Mouse (Mus musculus): ENCODE measurements around the gene Skil.

The Skil gene

GRCm38 (mm10) chr3:31094531-31095178 is at the start of gene Skil:
TSS of gene Skil (plus strand) at chr3:31095058.
- DNase-seq (ENCODE audit: low read depth, low spot score), result peak; percentile 96

- no peak for DNase-seq (ENCODE audit: low read depth, low spot score)
Measured at GRCm38 (mm10) chr3:31047263-31047662, 47.6 kb upstream of the Skil start.

- DNase-seq (ENCODE audit: low read depth, low spot score), result no peak
Measured at GRCm38 (mm10) chr3:31049087-31049486, 45.8 kb upstream of the Skil start.

GRCm38 (mm10) chr3:31050375-31050774 is 44.5 kb upstream of the Skil start:
- no peak for DNase-seq (ENCODE audit: low read depth, low spot score)

DNA sequence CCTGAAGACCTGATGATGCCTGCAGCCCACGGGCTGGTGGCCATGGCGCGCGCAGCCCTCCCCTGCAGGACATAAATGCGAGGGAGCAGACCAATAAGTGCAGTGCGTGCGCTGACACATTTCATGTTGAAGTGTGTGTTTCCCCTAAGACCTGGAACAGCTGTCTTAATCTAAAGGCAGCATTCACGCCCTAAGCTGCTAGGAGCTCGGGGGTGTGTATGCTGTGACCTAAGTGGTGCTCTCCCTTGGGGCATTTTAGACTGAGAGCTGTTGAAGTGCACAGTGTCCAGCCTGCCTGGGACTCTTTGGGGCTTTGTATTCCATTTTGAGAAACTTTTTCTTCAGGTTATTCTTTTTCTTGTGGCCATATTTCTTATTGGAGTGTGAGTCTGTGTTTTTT is 43.1 kb upstream of the Skil start:
- DNase-seq (ENCODE audit: low read depth, low spot score), result no peak

DNA sequence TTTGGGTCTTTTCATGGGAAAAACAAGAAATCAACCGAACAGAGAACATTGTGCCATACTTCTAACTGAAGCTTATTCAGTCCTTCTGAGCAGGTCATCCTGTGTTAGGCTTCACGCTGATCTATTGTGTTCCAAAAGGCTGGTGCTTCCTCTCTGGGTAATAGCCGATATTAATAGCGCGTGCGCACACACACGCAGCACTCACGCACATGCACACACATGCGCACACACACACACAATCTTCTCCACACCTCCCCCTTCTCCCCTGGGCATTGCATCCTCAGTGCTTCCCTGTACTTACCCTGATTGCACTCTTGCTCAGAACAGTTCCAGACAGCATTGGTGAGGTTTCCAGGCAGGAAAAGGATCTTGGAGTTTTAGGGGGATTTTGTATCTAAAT is 41.7 kb upstream of the Skil start:
- DNase-seq (ENCODE audit: low read depth, low spot score), result no peak

GRCm38 (mm10) chr3:31054888-31055287 is 40.0 kb upstream of the Skil start:
- DNase-seq (ENCODE audit: low read depth, low spot score), result no peak

DNA sequence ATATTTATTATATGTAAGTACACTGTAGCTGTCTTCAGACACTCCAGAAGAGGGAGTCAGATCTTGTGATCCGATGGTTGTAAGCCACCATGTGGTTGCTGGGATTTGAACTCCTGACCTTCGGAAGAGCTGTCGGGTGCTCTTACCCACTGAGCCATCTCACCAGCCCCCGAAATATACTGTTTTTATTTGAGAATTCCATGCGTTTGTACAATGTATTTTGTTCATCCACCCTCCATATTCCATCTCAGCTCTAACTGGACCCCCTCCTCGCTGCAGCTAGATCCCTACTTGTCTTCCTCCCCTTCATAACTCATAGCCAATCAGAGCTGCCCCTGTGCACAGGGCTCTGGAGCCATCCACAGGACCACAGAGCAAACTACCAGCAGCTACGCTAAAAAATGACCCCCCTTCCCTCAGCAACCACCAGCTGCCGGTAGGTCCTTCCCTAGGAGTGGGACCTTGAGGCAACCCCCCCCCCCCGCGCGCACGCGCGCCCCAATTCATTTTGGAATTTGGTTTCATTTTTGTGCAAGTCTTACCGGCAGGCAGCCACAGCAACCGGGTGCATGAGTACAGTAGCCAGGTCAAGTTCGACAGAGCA is 38.7 kb upstream of the Skil start:
- peak; percentile 47 for DNase-seq (ENCODE audit: low read depth, low spot score)

DNA sequence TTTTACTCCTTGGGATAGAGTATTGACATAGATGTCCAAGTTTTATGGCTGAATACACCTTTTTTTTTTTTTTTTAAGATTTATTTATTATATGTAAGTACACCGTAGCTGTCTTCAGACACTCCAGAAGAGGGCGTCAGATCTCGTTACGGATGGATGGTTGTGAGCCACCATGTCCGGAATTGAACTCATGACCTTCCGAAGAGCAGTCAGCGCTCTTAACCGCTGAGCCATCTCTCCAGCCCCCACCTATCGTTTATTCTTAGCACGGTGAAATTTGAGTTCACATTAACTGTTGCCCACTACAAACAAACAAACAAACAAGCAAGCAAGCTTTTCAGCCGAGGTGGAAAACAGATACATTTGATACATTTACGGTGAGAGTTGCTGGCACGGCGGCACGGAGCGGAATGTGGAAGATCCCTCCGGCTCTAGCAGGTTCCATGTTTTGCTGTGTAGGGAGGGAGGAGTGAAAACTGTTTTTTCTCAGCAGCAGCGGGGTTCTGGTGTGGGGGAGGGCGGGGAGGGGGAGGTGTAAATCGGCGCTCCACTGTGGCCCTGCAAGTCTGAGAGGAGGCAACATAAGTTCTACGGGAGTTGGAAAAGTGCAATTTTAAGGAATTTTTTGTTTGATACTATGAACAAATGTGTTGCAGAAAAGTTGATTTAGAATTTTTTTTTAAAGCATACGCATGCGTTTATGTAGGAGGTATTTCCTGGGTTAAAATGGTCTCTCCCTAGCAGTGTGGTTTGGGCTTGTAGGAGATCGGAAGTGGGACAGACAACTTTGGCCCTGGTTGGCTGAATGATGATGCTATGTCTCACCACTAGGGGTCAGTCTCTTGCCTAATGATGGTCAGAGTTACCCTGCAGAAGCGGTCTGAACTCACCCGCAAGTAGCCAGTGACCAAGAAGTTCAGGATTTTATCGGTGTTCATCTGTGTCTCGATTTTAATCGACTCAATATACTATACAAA is 37.9 kb upstream of the Skil start:
- peak; percentile 92 for DNase-seq (ENCODE audit: low read depth, low spot score)

- DNase-seq (ENCODE audit: low read depth, low spot score), result no peak
Measured at GRCm38 (mm10) chr3:31060745-31061102, 34.1 kb upstream of the Skil start.

GRCm38 (mm10) chr3:31061103-31061785 is 33.6 kb upstream of the Skil start:
- no peak for DNase-seq (ENCODE audit: low read depth, low spot score)

- DNase-seq (ENCODE audit: low read depth, low spot score), result no peak
Measured at GRCm38 (mm10) chr3:31061786-31062120, 33.1 kb upstream of the Skil start.

DNA sequence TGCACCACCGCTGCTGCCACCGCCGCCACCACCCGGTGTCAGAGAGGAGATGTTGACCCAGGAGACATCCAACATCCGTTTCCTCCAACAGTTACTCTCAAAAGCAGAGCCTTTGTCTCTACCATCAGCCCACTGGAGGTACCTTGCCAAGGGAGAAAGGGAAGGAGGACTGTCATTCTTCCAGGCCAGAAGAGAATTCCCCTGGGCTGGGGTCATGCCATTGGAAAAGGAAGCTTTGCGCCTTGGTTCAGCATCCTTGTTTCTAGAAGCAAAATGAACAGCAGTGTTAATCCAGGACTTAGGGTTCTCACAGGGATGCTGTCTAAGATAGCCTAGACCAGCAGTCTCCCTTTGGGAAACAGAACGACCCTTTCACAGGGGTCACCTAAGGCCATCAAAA is 32.5 kb upstream of the Skil start:
- no peak for DNase-seq (ENCODE audit: low read depth, low spot score)

GRCm38 (mm10) chr3:31068482-31068881 is 26.4 kb upstream of the Skil start:
- DNase-seq (ENCODE audit: low read depth, low spot score), result no peak

GRCm38 (mm10) chr3:31071804-31072203 is 23.1 kb upstream of the Skil start:
- no peak for DNase-seq (ENCODE audit: low read depth, low spot score)

DNA sequence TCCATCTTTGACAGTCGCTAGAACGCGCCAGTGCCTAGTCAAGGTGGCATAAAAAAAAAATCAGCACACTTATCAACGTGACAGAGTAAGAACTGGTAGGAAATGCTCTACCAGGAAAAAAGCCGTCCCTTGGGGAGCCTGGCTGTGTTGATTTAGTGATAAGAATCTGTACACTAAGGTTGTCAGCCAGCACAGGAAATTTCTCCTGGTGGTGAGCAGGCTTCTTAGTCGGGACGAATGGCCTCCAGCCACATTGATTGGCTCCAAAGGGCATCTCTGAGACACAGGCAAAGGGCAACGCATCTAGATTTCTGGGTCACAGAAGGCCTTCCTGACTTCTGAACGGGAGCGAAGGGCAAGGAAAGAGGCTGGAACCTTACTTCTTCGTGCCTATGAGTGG is 19.1 kb upstream of the Skil start:
- no peak for DNase-seq (ENCODE audit: low read depth, low spot score)

- DNase-seq (ENCODE audit: low read depth, low spot score), result no peak
Measured at GRCm38 (mm10) chr3:31077068-31077703, 17.7 kb upstream of the Skil start.

DNA sequence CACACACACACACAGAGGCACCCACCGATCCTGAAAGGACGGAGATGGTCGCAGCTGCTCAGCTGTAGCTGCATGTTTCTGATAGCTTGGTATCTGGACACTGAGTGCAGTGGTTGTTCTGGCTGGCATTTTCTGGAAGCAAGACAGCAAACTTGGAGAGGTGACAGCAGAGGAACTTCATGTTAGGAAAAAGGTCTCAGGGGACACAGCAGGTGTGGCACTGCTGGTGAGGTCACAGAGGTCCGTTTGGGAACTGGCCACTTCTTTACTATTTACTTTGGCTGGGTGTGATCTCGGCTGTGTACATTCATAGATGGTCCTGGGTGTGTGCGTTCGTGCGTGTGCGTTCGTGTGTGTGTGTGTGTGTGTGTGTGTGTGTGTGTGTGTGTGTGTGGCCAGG is 15.4 kb upstream of the Skil start:
- no peak for DNase-seq (ENCODE audit: low read depth, low spot score)

DNA sequence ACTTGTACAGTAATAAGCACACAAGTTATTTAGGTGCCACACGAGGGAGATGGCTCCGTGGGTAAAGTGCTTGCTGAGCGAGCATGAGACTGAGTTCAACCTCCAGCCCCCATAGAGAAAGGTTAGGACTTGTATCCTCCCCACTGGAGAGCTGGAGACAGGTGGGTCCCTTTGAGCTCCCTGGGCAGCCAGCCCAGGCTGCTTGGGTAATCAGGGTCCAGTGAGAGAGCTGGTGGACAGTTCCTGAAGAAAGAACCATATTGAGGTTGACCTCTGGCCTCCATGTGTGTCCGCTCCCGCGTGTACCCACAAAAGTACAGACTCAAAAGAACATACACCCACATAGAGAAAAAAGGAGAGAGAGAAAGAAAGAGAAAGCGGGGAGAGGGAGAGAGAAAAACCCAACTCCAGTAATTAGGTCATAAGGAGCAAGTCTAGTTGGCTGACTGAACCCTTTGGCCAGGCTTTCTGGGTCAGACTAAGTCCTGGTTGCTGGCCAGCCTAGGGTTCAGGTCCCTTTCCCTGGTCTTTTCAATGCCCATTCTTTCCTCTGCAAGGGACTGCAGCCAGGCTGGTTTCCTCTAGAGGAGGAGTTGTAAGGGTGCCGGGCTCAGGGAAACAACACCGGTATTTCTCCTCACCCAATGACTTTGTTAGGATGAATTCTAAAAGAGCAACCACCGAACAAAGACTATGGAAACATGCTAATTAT is 13.9 kb upstream of the Skil start:
- DNase-seq (ENCODE audit: low read depth, low spot score), result no peak

- DNase-seq (ENCODE audit: low read depth, low spot score), result no peak
Measured at GRCm38 (mm10) chr3:31082838-31083506, 11.9 kb upstream of the Skil start.
